Mouse (Mus musculus) cerebellum, adult 2 months (tissue): ENCODE measurements at regions not wholly inside any gene's neighbourhood (a gene's known extent, or its start where the extent isn't known, plus 50 kb on each side); places are given as distances from the start of the nearest gene placed in this dataset.

Experiments
- CTCF ChIP-seq: fragments of 200-500 bp; IDR thresholded peaks from 2 replicates; pipeline ENCODE4 v1.5.1; 2011; ENCODE audit warnings: low read depth, mild to moderate bottlenecking, control low read depth, low read length, moderate library complexity, borderline replicate concordance; ENCODE audit not compliant: insufficient read depth
- POLR2A ChIP-seq: fragments of 200-500 bp; IDR thresholded peaks from 2 replicates; pipeline ENCODE4 v1.6.1; 2011; ENCODE audit warnings: low read length, control low read depth, borderline replicate concordance; ENCODE audit not compliant: insufficient read depth

DNA sequence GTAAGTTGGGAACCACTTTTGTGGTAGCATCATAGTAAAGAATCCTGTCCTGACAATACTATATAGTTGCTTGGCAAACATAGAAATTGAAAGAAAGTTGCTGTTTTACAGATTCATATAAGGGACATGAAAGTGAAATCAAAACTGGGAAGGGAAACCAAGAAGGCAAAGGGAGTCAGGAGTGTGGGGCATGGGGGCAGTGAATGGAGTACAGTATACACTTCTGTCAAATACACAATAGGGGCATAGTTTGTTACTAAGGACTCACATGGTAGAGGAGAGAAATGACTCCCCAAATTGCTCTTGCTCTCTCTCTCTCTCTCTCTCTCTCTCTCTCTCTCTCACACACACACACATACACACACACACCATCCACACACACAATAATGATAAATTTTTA is 185.1 kb downstream of the Kdr start:
- TF ChIP-seq CTCF (no peak), POLR2A (no peak)
